17 mouse cellular contexts compared by ENCODE assay signal in genomic region chr19:53440327-53441055, GRCm38 (mm10). TPM values are rescaled to one million over a fixed set of nuclear protein-coding genes. Genes with fewer than 3 reads are reported as not detected.
DNase-seq lines count a peak whose midpoint lies in the region; ATAC-seq lines count a peak whose summit lies in the region.
"Had no signal": no experiment of that assay in that cellular context is flagged by ENCODE, and none has a peak within 500 bp of the region (broad histone marks: within the 10 kb centered on the region; RNA-seq: fewer than 3 reads in every experiment).

No protein-coding gene starts in this region.

- H3K27me3 ChIP-seq in forebrain, embryonic 15.5 days, result no peaks in the 10 kb centered on the region
- no peaks in the 10 kb centered on the region for H3K27me3 ChIP-seq in forebrain, embryonic 11.5 days (ENCODE audit: control insufficient read depth, insufficient read depth, low read length)
- H3K27me3 ChIP-seq in midbrain, embryonic 14.5 days (ENCODE audit: control insufficient read depth, insufficient read depth, low read length), result no peaks in the 10 kb centered on the region
- H3K27me3 ChIP-seq in intestine, embryonic 16.5 days (replicated peaks; ENCODE audit: control insufficient read depth, insufficient read depth, low read length), result no peaks in the 10 kb centered on the region
- H3K27me3 ChIP-seq: lung, embryonic 15.5 days; Patski had no signal

- peaks cover 6% of the 10 kb centered on the region; the same call in 1 of the 2 replicates for H3K4me1 ChIP-seq in forebrain, embryonic 15.5 days
- H3K4me1 ChIP-seq in forebrain, embryonic 11.5 days (replicated peaks; ENCODE audit: control insufficient read depth, insufficient read depth, low read length), result peaks cover 2% of the 10 kb centered on the region; the same call in 1 of the 2 replicates
- peaks cover 6% of the 10 kb centered on the region for H3K4me1 ChIP-seq in midbrain, embryonic 14.5 days (ENCODE audit: control insufficient read depth, insufficient read depth, low read length)
- peaks cover 19% of the 10 kb centered on the region for H3K4me1 ChIP-seq in intestine, embryonic 16.5 days (ENCODE audit: control insufficient read depth, insufficient read depth, low read length)
- H3K4me1 ChIP-seq: embryonic facial prominence, embryonic 15.5 days; limb, embryonic 15.5 days had no signal

- DNase-seq in forebrain, embryonic 11.5 days (ENCODE audit: low spot score), result no peak
- DNase-seq in retina, postnatal 1 day, result peak; percentile 34
- no peak for DNase-seq in retina, embryonic 14.5 days (ENCODE audit: low spot score)
- peak; percentile 42 for DNase-seq in midbrain, embryonic 14.5 days
- DNase-seq in thymus, postnatal 36 days, result peak; percentile 78 to 84
- DNase-seq in testis, postnatal 14 days (ENCODE audit: low spot score), result no peak
- DNase-seq: adrenal gland, adult 8-10 months; heart, adult 11 months; kidney, postnatal 4 days; layer of hippocampus, postnatal 36 days; right cerebral cortex, postnatal 25 days had no signal

- no peak overlapping the region for H3K4me2 ChIP-seq in forebrain, embryonic 15.5 days (replicated peaks)
- no peak overlapping the region for H3K4me2 ChIP-seq in forebrain, embryonic 11.5 days (ENCODE audit: low read depth, low read length, severe bottlenecking)
- H3K4me2 ChIP-seq in midbrain, embryonic 14.5 days (ENCODE audit: low read length), result no peak overlapping the region
- no peak overlapping the region for H3K4me2 ChIP-seq in intestine, embryonic 16.5 days (ENCODE audit: low read depth, low read length)
- H3K4me2 ChIP-seq: embryonic facial prominence, embryonic 15.5 days; limb, embryonic 15.5 days; lung, embryonic 15.5 days had no signal

- no peaks in the 10 kb centered on the region for H3K36me3 ChIP-seq in forebrain, embryonic 15.5 days
- no peaks in the 10 kb centered on the region for H3K36me3 ChIP-seq in forebrain, embryonic 11.5 days (ENCODE audit: control insufficient read depth, insufficient read depth, low read length)
- no peaks in the 10 kb centered on the region for H3K36me3 ChIP-seq in midbrain, embryonic 14.5 days (ENCODE audit: control insufficient read depth, insufficient read depth, low read length)
- no peaks in the 10 kb centered on the region for H3K36me3 ChIP-seq in intestine, embryonic 16.5 days (ENCODE audit: control insufficient read depth, insufficient read depth, low read length)
- H3K36me3 ChIP-seq: embryonic facial prominence, embryonic 15.5 days; limb, embryonic 15.5 days; lung, embryonic 15.5 days had no signal

- no peak overlapping the region for H3K27ac ChIP-seq in forebrain, embryonic 15.5 days (replicated peaks)
- no peak overlapping the region for H3K27ac ChIP-seq in forebrain, embryonic 11.5 days (ENCODE audit: low read depth, low read length)
- no peak overlapping the region for H3K27ac ChIP-seq in midbrain, embryonic 14.5 days (replicated peaks; ENCODE audit: low read depth, low read length)
- H3K27ac ChIP-seq in intestine, embryonic 16.5 days (ENCODE audit: low read length), result no peak overlapping the region
- H3K27ac ChIP-seq: embryonic facial prominence, embryonic 15.5 days; limb, embryonic 15.5 days; lung, embryonic 15.5 days had no signal

- no peak overlapping the region for H3K9ac ChIP-seq in forebrain, embryonic 15.5 days (replicated peaks)
- H3K9ac ChIP-seq in forebrain, embryonic 11.5 days (ENCODE audit: low read length), result no peak overlapping the region
- H3K9ac ChIP-seq in midbrain, embryonic 14.5 days (replicated peaks; ENCODE audit: low read length), result no peak overlapping the region
- H3K9ac ChIP-seq in intestine, embryonic 16.5 days (ENCODE audit: low read depth, low read length), result no peak overlapping the region
- H3K9ac ChIP-seq: embryonic facial prominence, embryonic 15.5 days; limb, embryonic 15.5 days; lung, embryonic 15.5 days had no signal

- peak; percentile 30; the same call in 1 of the 2 replicates for ATAC-seq in forebrain, embryonic 15.5 days (replicated peaks)
- ATAC-seq in forebrain, embryonic 11.5 days (replicated peaks; ENCODE audit: low FRiP score), result no peak
- no peak for ATAC-seq in midbrain, embryonic 14.5 days (ENCODE audit: low FRiP score, low TSS enrichment)
- ATAC-seq in intestine, embryonic 16.5 days, result no peak
- ATAC-seq: Patski had no signal

- no peaks in the 10 kb centered on the region for H3K9me3 ChIP-seq in forebrain, embryonic 15.5 days
- no peaks in the 10 kb centered on the region for H3K9me3 ChIP-seq in forebrain, embryonic 11.5 days (ENCODE audit: control insufficient read depth, low read length)
- H3K9me3 ChIP-seq in midbrain, embryonic 14.5 days (ENCODE audit: control insufficient read depth, low read length), result no peaks in the 10 kb centered on the region
- H3K9me3 ChIP-seq in intestine, embryonic 16.5 days (ENCODE audit: control insufficient read depth, low read length), result no peaks in the 10 kb centered on the region
- H3K9me3 ChIP-seq: embryonic facial prominence, embryonic 15.5 days; limb, embryonic 15.5 days; lung, embryonic 15.5 days had no signal

- no peak overlapping the region for H3K4me3 ChIP-seq in forebrain, embryonic 15.5 days
- H3K4me3 ChIP-seq in forebrain, embryonic 11.5 days (ENCODE audit: low read depth, low read length), result no peak overlapping the region
- no peak overlapping the region for H3K4me3 ChIP-seq in midbrain, embryonic 14.5 days (replicated peaks; ENCODE audit: low read depth, low read length)
- no peak overlapping the region for H3K4me3 ChIP-seq in intestine, embryonic 16.5 days (ENCODE audit: low read length)
- H3K4me3 ChIP-seq: embryonic facial prominence, embryonic 15.5 days; limb, embryonic 15.5 days; lung, embryonic 15.5 days had no signal

- 40% methylated on average over 10 of the region's 10 CpGs for WGBS in forebrain, embryonic 15.5 days
- 35% methylated on average over 10 of the region's 10 CpGs for WGBS in forebrain, embryonic 11.5 days
- 31% methylated on average over 10 of the region's 10 CpGs for WGBS in midbrain, embryonic 14.5 days
- WGBS in intestine, embryonic 16.5 days, result 40% methylated on average over 10 of the region's 10 CpGs

RNA-seq across cellular contexts. Expression of gene Smndc1, which starts 50.1 kb away (rescaled TPM):
- 41.0 and 42.3 TPM in 2 replicates for polyA plus RNA-seq in forebrain, embryonic 15.5 days (2015; fragmentation: Nextera tagmentation; extraction: Ambion mirVana)
- polyA plus RNA-seq in forebrain, embryonic 11.5 days (2014; fragmentation: Nextera tagmentation; extraction: Ambion mirVana), result 53.6 and 57.6 TPM in 2 replicates
- polyA plus RNA-seq in midbrain, embryonic 14.5 days (2014; fragmentation: Nextera tagmentation; extraction: Ambion mirVana), result 37.2 and 42.0 TPM in 2 replicates
- 36.3 and 40.5 TPM in 2 replicates for polyA plus RNA-seq in intestine, embryonic 16.5 days (2015; fragmentation: Nextera tagmentation; extraction: Ambion mirVana)

Comparison
In these comparisons a context has a peak if more than half of its experiments do, and no peak if none do; other contexts are left out.
1. DNase-seq: peak in retina, postnatal 1 day (single experiment), midbrain, embryonic 14.5 days (single experiment) and thymus, postnatal 36 days (2 of 2); none in forebrain, embryonic 11.5 days (single experiment), retina, embryonic 14.5 days (single experiment) and testis, postnatal 14 days (single experiment).